Mouse (Mus musculus) MEL-GATA-1-ER (cell line): ENCODE results near the gene Ctbp1.

Experiments
- DNase-seq: peaks from one replicate; pipeline ENCODE4 v3.0.0-alpha.2; 2012; ENCODE audit warnings: low read depth; ENCODE audit errors: extremely low read depth

Ctbp1 gene

GRCm38 (mm10) chr5:33274953-33275454, at the start of gene Ctbp1:
TSS of gene Ctbp1 (minus strand) at chr5:33274994.
- DNase-seq = peak; percentile 75

- DNase-seq = no peak
Measured at GRCm38 (mm10) chr5:33324491-33324890, 49.7 kb upstream of the Ctbp1 start.

- DNase-seq = no peak
Measured at GRCm38 (mm10) chr5:33312192-33312591, 37.4 kb upstream of the Ctbp1 start.

GRCm38 (mm10) chr5:33310704-33311462, 36.1 kb upstream of the Ctbp1 start:
- no peak for DNase-seq

- no peak for DNase-seq
Measured at GRCm38 (mm10) chr5:33301801-33302200, 27.0 kb upstream of the Ctbp1 start.

- peak; percentile 36 for DNase-seq
Measured at GRCm38 (mm10) chr5:33297164-33297563, 22.4 kb upstream of the Ctbp1 start.

GRCm38 (mm10) chr5:33293796-33294430, 19.1 kb upstream of the Ctbp1 start:
- no peak for DNase-seq

GRCm38 (mm10) chr5:33283951-33284350, 9.2 kb upstream of the Ctbp1 start:
- DNase-seq = no peak

GRCm38 (mm10) chr5:33281428-33281827, 6.6 kb upstream of the Ctbp1 start:
- DNase-seq = no peak

GRCm38 (mm10) chr5:33278950-33279349, 4.2 kb upstream of the Ctbp1 start:
- peak; percentile 34 for DNase-seq

- peak; percentile 38 for DNase-seq
Measured at GRCm38 (mm10) chr5:33277286-33277685, 2.5 kb upstream of the Ctbp1 start.

- no peak for DNase-seq
Measured at GRCm38 (mm10) chr5:33275754-33276153, 960 bp upstream of the Ctbp1 start.

GRCm38 (mm10) chr5:33274085-33274952, 475 bp downstream of the Ctbp1 start:
- DNase-seq = peak; percentile 75

- peak; percentile 95 for DNase-seq
Measured at GRCm38 (mm10) chr5:33273777-33274084, 1.1 kb downstream of the Ctbp1 start.

- no peak for DNase-seq
Measured at GRCm38 (mm10) chr5:33272845-33273776, 1.7 kb downstream of the Ctbp1 start.

GRCm38 (mm10) chr5:33272146-33272545, 2.6 kb downstream of the Ctbp1 start:
- DNase-seq = no peak

GRCm38 (mm10) chr5:33270568-33270967, 4.2 kb downstream of the Ctbp1 start:
- DNase-seq = peak; percentile 59

GRCm38 (mm10) chr5:33254416-33254815, 20.4 kb downstream of the Ctbp1 start:
- DNase-seq = no peak

GRCm38 (mm10) chr5:33248186-33248585, 26.6 kb downstream of the Ctbp1 start:
- no peak for DNase-seq

- DNase-seq = no peak
Measured at GRCm38 (mm10) chr5:33247387-33247786, 27.4 kb downstream of the Ctbp1 start.

- no peak for DNase-seq
Measured at GRCm38 (mm10) chr5:33245701-33246100, 29.1 kb downstream of the Ctbp1 start.
